Mouse (Mus musculus): ENCODE measurements around the gene Rfc1. TPM values are rescaled to one million over a fixed set of nuclear protein-coding genes. Genes with fewer than 3 reads are reported as not detected.
A peak's percentile ranks its signal among the peaks of the same experiment; 100 is the strongest.
"Not testable (repeated sequence)": the region's sequence is repeated elsewhere in the genome, so short reads cannot be mapped to it uniquely, and the experiment has no call there.

Gene Rfc1
- polyA plus RNA-seq, 1 experiment from 2014 or later, result 85.7 TPM

DNA sequence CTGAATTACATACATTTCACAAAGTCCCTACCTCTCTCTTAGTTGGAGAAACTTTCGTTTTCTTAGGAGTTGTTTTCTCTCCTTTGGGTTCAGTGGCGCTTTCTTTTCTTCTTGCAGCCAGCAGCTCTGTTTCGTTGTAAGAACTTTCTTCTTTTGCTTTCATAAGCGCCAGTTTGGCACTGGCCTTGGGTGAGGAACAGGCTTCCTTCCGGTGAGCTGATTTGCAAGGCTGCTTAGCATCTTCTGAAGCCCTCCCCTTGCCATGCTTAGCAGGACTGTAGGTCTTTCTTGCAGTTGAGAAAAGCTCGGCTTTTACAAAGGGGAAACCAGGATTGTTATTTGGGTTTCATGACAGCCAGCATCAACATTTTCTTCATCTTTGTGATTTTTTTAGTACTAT is 41.8 kb downstream of the Rfc1 start:
- 83% methylated on average over 6 of the region's 6 CpGs for WGBS
- H3K27me3 ChIP-seq (ENCODE audit: control insufficient read depth, insufficient read depth, low read depth, low read length), result no peaks in the 10 kb centered on the region
- H3K9ac ChIP-seq (ENCODE audit: low read length), result no peak overlapping the region
- no peak overlapping the region for H3K4me2 ChIP-seq (ENCODE audit: low read depth, low read length)
- H3K4me1 ChIP-seq (replicated peaks; ENCODE audit: control insufficient read depth, insufficient read depth, low read length), result no peaks in the 10 kb centered on the region
- no peak for ATAC-seq (ENCODE audit: low read depth)
- no peak overlapping the region for H3K4me3 ChIP-seq (ENCODE audit: low read length)
- H3K27ac ChIP-seq (ENCODE audit: low read length), result no peak overlapping the region
- H3K9me3 ChIP-seq (ENCODE audit: control insufficient read depth, low read length), result no peaks in the 10 kb centered on the region
- H3K36me3 ChIP-seq (ENCODE audit: control insufficient read depth, insufficient read depth, low read length), result peaks cover 23% of the 10 kb centered on the region

DNA sequence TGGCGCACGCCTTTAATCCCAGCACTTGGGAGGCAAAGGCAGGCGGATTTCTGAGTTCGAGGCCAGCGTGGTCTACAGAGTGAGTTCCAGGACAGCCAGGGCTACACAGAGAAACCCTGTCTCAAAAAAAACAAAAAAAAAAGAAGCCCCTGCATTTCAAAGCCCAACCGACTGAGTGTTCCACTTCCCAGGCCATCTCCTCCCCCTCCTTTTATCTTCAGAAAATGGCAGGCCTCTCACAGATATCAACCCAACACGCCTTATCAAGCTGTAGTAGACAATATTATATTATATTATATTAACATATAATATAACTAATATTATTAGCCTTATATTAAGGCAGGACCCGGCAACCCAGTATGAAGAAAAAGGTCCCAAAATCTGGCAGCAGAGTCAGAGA is 46.5 kb downstream of the Rfc1 start:
- not testable (repeated sequence) for H3K4me2 ChIP-seq (ENCODE audit: low read depth, low read length); ATAC-seq (ENCODE audit: low read depth)
- WGBS, result 79% methylated on average over 8 of the region's 8 CpGs

DNA sequence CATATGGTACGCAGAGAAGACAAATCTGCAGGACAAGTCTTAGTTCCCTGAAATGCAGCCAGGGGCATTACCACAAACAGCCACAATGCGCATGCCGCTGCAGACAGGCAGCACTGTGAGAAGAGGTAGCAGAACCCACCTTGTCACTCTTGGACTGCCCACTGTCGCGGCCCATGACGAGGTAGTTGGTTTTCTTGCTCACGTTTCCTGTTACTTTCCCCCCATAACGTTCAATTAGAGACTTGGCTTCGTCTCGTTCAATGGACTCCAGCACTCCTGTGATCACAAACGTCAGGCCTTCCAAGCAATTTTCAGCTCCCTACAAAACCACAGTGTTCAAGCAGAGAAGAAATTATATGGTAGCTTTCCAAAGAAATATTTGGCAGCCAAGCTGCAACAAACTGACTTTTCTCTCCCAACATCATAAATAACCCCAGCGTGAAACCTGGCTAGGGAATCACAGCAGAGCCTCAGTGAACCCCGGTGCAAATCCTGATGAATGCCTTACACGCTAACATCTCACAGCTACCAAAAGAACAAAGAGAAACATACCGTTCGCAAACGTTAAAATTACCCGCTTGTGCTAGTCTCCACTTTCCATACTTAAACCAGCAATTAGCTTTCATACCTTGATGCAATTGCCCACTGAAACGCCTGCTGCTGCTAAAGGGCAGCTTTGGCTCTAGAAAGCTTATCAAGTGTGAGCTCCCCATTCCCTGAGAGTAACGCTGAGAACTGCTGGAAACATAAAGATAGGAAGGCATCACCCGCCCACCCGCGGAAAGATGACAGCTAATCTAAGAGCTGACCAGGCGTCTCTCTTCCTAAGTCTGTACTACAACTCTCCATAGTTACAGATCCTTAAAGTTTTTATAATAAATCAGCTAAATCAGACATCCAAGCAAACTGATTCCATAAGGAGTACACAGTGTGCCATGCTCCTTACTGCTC is 47.4 kb downstream of the Rfc1 start:
- no peak overlapping the region for H3K4me3 ChIP-seq (ENCODE audit: low read length)
- 84% methylated on average over 24 of the region's 24 CpGs for WGBS
- peaks cover 3% of the 10 kb centered on the region; the same call in 1 of the 2 replicates for H3K9me3 ChIP-seq (ENCODE audit: control insufficient read depth, low read length)
- no peak overlapping the region for H3K4me2 ChIP-seq (ENCODE audit: low read depth, low read length)
- no peaks in the 10 kb centered on the region for H3K27me3 ChIP-seq (ENCODE audit: control insufficient read depth, insufficient read depth, low read depth, low read length)
- H3K27ac ChIP-seq (ENCODE audit: low read length), result no peak overlapping the region
- no peaks in the 10 kb centered on the region for H3K4me1 ChIP-seq (replicated peaks; ENCODE audit: control insufficient read depth, insufficient read depth, low read length)
- ATAC-seq (ENCODE audit: low read depth), result no peak
- no peak overlapping the region for H3K9ac ChIP-seq (ENCODE audit: low read length)
- peaks cover 37% of the 10 kb centered on the region for H3K36me3 ChIP-seq (ENCODE audit: control insufficient read depth, insufficient read depth, low read length)

More for the DNA sequence above, 46.5 kb downstream of the Rfc1 start:
- not testable (repeated sequence) for H3K27ac ChIP-seq (ENCODE audit: low read length); H3K9me3 ChIP-seq (ENCODE audit: control insufficient read depth, low read length); H3K9ac ChIP-seq (ENCODE audit: low read length); H3K4me1 ChIP-seq (replicated peaks; ENCODE audit: control insufficient read depth, insufficient read depth, low read length); H3K4me3 ChIP-seq (ENCODE audit: low read length); H3K27me3 ChIP-seq (ENCODE audit: control insufficient read depth, insufficient read depth, low read depth, low read length)
- H3K36me3 ChIP-seq (ENCODE audit: control insufficient read depth, insufficient read depth, low read length), result peaks cover 40% of the 10 kb centered on the region

DNA sequence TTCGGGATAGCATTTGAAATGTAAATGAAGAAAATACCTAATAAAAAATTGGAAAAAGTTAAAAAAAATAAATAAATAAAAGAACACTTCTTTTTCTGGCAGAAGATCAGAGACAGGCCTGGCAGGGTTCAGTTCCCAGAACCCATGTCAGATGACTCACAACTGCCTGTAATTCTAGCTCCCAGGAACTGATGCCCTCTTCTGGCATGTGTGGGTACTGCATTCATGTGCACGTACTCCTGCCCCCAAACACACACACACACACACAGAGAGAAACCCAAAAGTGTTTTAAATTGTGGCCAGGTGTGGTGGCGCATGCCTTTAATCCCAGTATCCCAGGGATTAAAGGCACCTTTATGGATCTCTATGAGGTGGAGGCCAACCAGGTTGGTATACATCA is 51.3 kb downstream of the Rfc1 start:
- H3K4me2 ChIP-seq (ENCODE audit: low read depth, low read length), result no peak overlapping the region
- WGBS, result 94% methylated on average over 3 of the region's 3 CpGs
- H3K9me3 ChIP-seq (ENCODE audit: control insufficient read depth, low read length), result peaks cover 3% of the 10 kb centered on the region; the same call in 1 of the 2 replicates
- H3K27me3 ChIP-seq (ENCODE audit: control insufficient read depth, insufficient read depth, low read depth, low read length), result no peaks in the 10 kb centered on the region
- H3K4me3 ChIP-seq (ENCODE audit: low read length), result no peak overlapping the region
- H3K27ac ChIP-seq (ENCODE audit: low read length), result no peak overlapping the region
- ATAC-seq (ENCODE audit: low read depth), result no peak
- no peak overlapping the region for H3K9ac ChIP-seq (ENCODE audit: low read length)
- no peaks in the 10 kb centered on the region for H3K4me1 ChIP-seq (replicated peaks; ENCODE audit: control insufficient read depth, insufficient read depth, low read length)
- peaks cover 31% of the 10 kb centered on the region for H3K36me3 ChIP-seq (ENCODE audit: control insufficient read depth, insufficient read depth, low read length)

GRCm38 (mm10) chr5:65281216-65281615 is 54.3 kb downstream of the Rfc1 start:
- Histone ChIP-seq H3K4me3 (ENCODE audit: low read length) (no peak overlapping the region), H3K27me3 (ENCODE audit: control insufficient read depth, insufficient read depth, low read depth, low read length) (no peaks in the 10 kb centered on the region), H3K4me1 (replicated peaks; ENCODE audit: control insufficient read depth, insufficient read depth, low read length) (no peaks in the 10 kb centered on the region), H3K9ac (ENCODE audit: low read length) (no peak overlapping the region), H3K4me2 (ENCODE audit: low read depth, low read length) (no peak overlapping the region), H3K36me3 (ENCODE audit: control insufficient read depth, insufficient read depth, low read length) (peaks cover 37% of the 10 kb centered on the region), H3K9me3 (ENCODE audit: control insufficient read depth, low read length) (peaks cover 3% of the 10 kb centered on the region; the same call in 1 of the 2 replicates), H3K27ac (ENCODE audit: low read length) (no peak overlapping the region)
- no peak for ATAC-seq (ENCODE audit: low read depth)
- 94% methylated on average over 3 of the region's 3 CpGs for WGBS

GRCm38 (mm10) chr5:65279133-65279651 is 56.3 kb downstream of the Rfc1 start:
- 75% methylated on average over 6 of the region's 6 CpGs for WGBS
- ATAC-seq (ENCODE audit: low read depth), result peak; percentile 87
- Histone ChIP-seq H3K36me3 (ENCODE audit: control insufficient read depth, insufficient read depth, low read length) (peaks cover 38% of the 10 kb centered on the region), H3K4me3 (ENCODE audit: low read length) (no peak overlapping the region), H3K9ac (ENCODE audit: low read length) (no peak overlapping the region), H3K27ac (ENCODE audit: low read length) (peak overlapping the region; percentile 36), H3K4me2 (ENCODE audit: low read depth, low read length) (no peak overlapping the region), H3K4me1 (replicated peaks; ENCODE audit: control insufficient read depth, insufficient read depth, low read length) (no peaks in the 10 kb centered on the region), H3K9me3 (ENCODE audit: control insufficient read depth, low read length) (peaks cover 1% of the 10 kb centered on the region; the same call in 1 of the 2 replicates), H3K27me3 (ENCODE audit: control insufficient read depth, insufficient read depth, low read depth, low read length) (no peaks in the 10 kb centered on the region)

GRCm38 (mm10) chr5:65273966-65274365 is 61.5 kb downstream of the Rfc1 start:
- H3K27ac ChIP-seq (ENCODE audit: low read length), result no peak overlapping the region
- ATAC-seq (ENCODE audit: low read depth), result no peak
- H3K36me3 ChIP-seq (ENCODE audit: control insufficient read depth, insufficient read depth, low read length), result peaks cover 44% of the 10 kb centered on the region

GRCm38 (mm10) chr5:65257910-65258505 is 77.5 kb downstream of the Rfc1 start:
- H3K4me1 ChIP-seq (replicated peaks; ENCODE audit: control insufficient read depth, insufficient read depth, low read length), result no peaks in the 10 kb centered on the region
- 85% methylated on average over 14 of the region's 14 CpGs for WGBS
- no peaks in the 10 kb centered on the region for H3K9me3 ChIP-seq (ENCODE audit: control insufficient read depth, low read length)
- H3K4me3 ChIP-seq (ENCODE audit: low read length), result no peak overlapping the region
- H3K27ac ChIP-seq (ENCODE audit: low read length), result no peak overlapping the region
- no peaks in the 10 kb centered on the region for H3K27me3 ChIP-seq (ENCODE audit: control insufficient read depth, insufficient read depth, low read depth, low read length)
- H3K4me2 ChIP-seq (ENCODE audit: low read depth, low read length), result no peak overlapping the region
- no peak for ATAC-seq (ENCODE audit: low read depth)
- peaks cover 19% of the 10 kb centered on the region for H3K36me3 ChIP-seq (ENCODE audit: control insufficient read depth, insufficient read depth, low read length)
- H3K9ac ChIP-seq (ENCODE audit: low read length), result no peak overlapping the region

More at GRCm38 (mm10) chr5:65273966-65274365, 61.5 kb downstream of the Rfc1 start:
- no peak overlapping the region for H3K9ac ChIP-seq (ENCODE audit: low read length)
- H3K27me3 ChIP-seq (ENCODE audit: control insufficient read depth, insufficient read depth, low read depth, low read length), result no peaks in the 10 kb centered on the region
- H3K4me3 ChIP-seq (ENCODE audit: low read length), result no peak overlapping the region
- H3K4me2 ChIP-seq (ENCODE audit: low read depth, low read length), result no peak overlapping the region
- H3K4me1 ChIP-seq (replicated peaks; ENCODE audit: control insufficient read depth, insufficient read depth, low read length), result no peaks in the 10 kb centered on the region
- H3K9me3 ChIP-seq (ENCODE audit: control insufficient read depth, low read length), result no peaks in the 10 kb centered on the region
- 85% methylated on average over 3 of the region's 3 CpGs for WGBS

All from lung, embryonic 16.5 days (tissue).